Mouse (Mus musculus): Measurements from ENCODE around the gene Vmn2r87. TPM values are rescaled to one million over a fixed set of nuclear protein-coding genes. Genes with fewer than 3 reads are reported as not detected.

The Vmn2r87 gene
- 0.21 and 0.26 TPM in 2 replicates for polyA plus RNA-seq (2021; fragmentation: Nextera tagmentation)
- long read RNA-seq, experiment 1, partial matches to known transcripts: 0 of 2 reads
- long read RNA-seq, experiment 1, other reads (novel, unspliced or antisense): 2 of 2 reads
- long read RNA-seq, experiment 2, partial matches to known transcripts: 0 of 1 reads
- long read RNA-seq, experiment 2, other reads (novel, unspliced or antisense): 1 of 1 reads

GRCm38 (mm10) chr10:130497296-130497695 lies at the start of gene Vmn2r87:
Gene Vmn2r87, minus strand, starts transcription at chr10:130497396.

GRCm38 (mm10) chr10:130455950-130456349 lies 41.2 kb downstream of the Vmn2r87 start, which contains the start of gene Vmn2r86:
Gene Vmn2r86, minus strand, starts transcription at chr10:130456050.

DNA sequence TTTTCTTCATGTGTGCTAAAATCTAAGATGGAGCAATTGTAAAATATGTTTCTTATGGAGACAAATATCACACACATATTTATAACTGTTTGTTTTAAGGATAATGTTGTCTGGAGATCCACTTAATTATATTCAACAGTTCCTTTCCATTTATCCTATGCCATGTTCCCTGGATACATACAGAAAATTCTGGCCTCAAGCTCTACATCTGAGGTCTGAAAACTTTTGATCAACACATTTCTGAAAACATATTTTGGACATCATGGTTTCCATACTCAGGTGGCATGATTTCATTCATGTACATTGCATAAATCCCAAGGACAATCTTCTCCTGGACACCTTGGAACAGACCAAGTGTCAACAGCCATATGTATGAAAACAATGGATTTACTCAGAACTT lies 67.6 kb downstream of the Vmn2r87 start, which contains the start of gene Vmn2r85:
TSS of gene Vmn2r85 (minus strand) at position 101 of the 400 bp plus-strand sequence.

Other genes with a start within 250 kb of the Vmn2r87 start
- 0.23 TPM in 1 of 2 replicates, not detected in the other for gene Neurod4, start 217.2 kb downstream of the Vmn2r87 start, polyA plus RNA-seq (2021; fragmentation: Nextera tagmentation)
- gene Tespa1, start 174.5 kb downstream of the Vmn2r87 start, polyA plus RNA-seq (2021; fragmentation: Nextera tagmentation): not detected in 2 replicates
- 0.04 and 0.06 TPM in 2 replicates for gene Vmn2r84, start 103.1 kb downstream of the Vmn2r87 start, polyA plus RNA-seq (2021; fragmentation: Nextera tagmentation)
- 0.06 TPM in 2 replicates for gene Vmn2r85, start 67.7 kb downstream of the Vmn2r87 start, polyA plus RNA-seq (2021; fragmentation: Nextera tagmentation)
- 0.02 TPM in 1 of 2 replicates, not detected in the other for gene Vmn2r86, start 41.3 kb downstream of the Vmn2r87 start, polyA plus RNA-seq (2021; fragmentation: Nextera tagmentation)